Mouse (Mus musculus): Measurements from ENCODE around the gene Gm10961.
"Not testable (repeated sequence)": the region's sequence is repeated elsewhere in the genome, so short reads cannot be mapped to it uniquely, and the experiment has no call there.

Gene Gm10961

DNA sequence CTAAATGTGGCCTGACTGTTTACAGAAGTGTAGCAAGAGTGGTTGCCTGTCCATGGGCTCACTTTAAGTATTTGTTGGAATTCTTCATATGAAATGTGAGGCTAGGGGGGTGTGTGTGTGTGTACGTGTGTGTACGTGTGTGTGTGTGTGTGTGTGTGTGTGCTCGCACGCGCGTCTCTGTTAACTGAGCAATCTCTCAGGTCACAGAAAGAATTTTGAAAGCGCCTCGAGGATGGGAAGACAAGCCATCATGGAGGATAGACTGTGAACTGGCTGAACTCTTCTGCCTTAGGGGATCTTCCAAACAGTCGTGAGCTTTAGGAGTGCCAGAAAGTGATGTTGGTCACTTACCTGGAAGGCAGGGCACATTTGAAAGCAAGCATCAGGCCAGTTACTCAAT is 2.8 kb downstream of the Gm10961 start:
- Histone ChIP-seq H3K4me1 (replicated peaks; ENCODE audit: low read depth, low read length) (peaks cover 18% of the 10 kb centered on the region), H3K27me3 (ENCODE audit: insufficient read depth, low read length) (0 out of 2 replicates have a peak, but pooled peaks cover 2% of the 10 kb centered on the region), H3K9me3 (ENCODE audit: low read length) (no peaks in the 10 kb centered on the region), H3K36me3 (ENCODE audit: insufficient read depth, low read length) (peaks cover 9% of the 10 kb centered on the region), H3K4me3 (replicated peaks; ENCODE audit: low read length) (no peak overlapping the region)
- TF ChIP-seq NANOG (IDR thresholded peaks at IDR 0.05; ENCODE audit: borderline replicate concordance, low read length), result no peak
- no peak for TF ChIP-seq CTCF (conservative IDR thresholded peaks at IDR 0.05; ENCODE audit: low read length)
- TF ChIP-seq POU5F1 (IDR thresholded peaks at IDR 0.05; ENCODE audit: borderline replicate concordance, low read length), result no peak

DNA sequence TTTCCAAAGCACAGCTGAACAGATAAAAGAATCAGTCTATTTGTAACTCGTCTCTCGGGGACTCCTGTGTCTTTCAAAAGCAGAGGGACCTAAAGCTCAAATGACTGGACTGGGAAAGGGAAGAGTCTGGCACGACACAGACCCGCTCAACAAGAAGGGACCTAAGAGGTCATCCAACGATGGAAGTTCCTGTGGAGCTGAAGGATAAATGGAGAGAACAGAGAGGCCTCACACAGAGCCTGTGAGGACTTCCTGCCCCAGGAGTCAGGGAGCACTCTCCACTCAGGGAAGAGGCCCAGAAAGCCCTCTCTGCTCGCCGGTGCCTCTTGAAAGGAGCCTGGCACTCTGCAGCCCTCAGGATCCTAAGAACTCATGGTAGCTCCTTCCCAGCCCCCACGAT is 4.7 kb downstream of the Gm10961 start:
- Histone ChIP-seq H3K27me3 (ENCODE audit: insufficient read depth, low read length) (0 out of 2 replicates have a peak, but pooled peaks cover 2% of the 10 kb centered on the region), H3K4me3 (replicated peaks; ENCODE audit: low read length) (no peak overlapping the region), H3K36me3 (ENCODE audit: insufficient read depth, low read length) (no peaks in the 10 kb centered on the region), H3K9me3 (ENCODE audit: low read length) (no peaks in the 10 kb centered on the region), H3K4me1 (replicated peaks; ENCODE audit: low read depth, low read length) (peaks cover 5% of the 10 kb centered on the region)
- TF ChIP-seq POU5F1 (IDR thresholded peaks at IDR 0.05; ENCODE audit: borderline replicate concordance, low read length) (no peak), CTCF (conservative IDR thresholded peaks at IDR 0.05; ENCODE audit: low read length) (no peak), NANOG (IDR thresholded peaks at IDR 0.05; ENCODE audit: borderline replicate concordance, low read length) (no peak)

DNA sequence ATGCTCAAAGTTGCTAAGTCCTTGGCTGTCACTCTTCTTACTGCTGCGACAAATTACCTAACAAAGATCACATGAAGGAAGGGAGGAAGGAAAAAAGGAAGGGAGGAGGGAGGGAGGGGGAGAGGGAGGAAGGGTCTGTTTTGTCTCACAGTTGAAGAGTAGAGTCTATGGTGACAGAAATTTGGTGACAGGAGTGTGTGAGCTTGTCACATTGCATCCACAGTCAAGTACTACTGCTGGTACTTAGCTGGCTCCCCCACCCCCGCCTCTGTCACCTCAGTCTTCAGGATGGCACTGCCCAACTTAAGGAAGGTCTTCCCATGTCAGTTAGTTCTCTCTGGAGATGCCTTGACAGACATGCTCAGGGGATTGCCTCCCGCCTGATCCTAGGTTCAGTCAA is 5.1 kb downstream of the Gm10961 start:
- 0 out of 2 replicates have a peak, but pooled peaks cover 2% of the 10 kb centered on the region for H3K27me3 ChIP-seq (ENCODE audit: insufficient read depth, low read length)
- H3K9me3 ChIP-seq (ENCODE audit: low read length), result no peaks in the 10 kb centered on the region
- H3K4me1 ChIP-seq (replicated peaks; ENCODE audit: low read depth, low read length), result peaks cover 5% of the 10 kb centered on the region; the same call in 1 of the 2 replicates
- TF ChIP-seq CTCF (conservative IDR thresholded peaks at IDR 0.05; ENCODE audit: low read length) (no peak), POU5F1 (IDR thresholded peaks at IDR 0.05; ENCODE audit: borderline replicate concordance, low read length) (no peak), NANOG (IDR thresholded peaks at IDR 0.05; ENCODE audit: borderline replicate concordance, low read length) (no peak)
- H3K4me3 ChIP-seq (replicated peaks; ENCODE audit: low read length), result no peak overlapping the region
- no peaks in the 10 kb centered on the region for H3K36me3 ChIP-seq (ENCODE audit: insufficient read depth, low read length)

- 0 out of 2 replicates have a peak, but pooled peaks cover 2% of the 10 kb centered on the region for H3K27me3 ChIP-seq (ENCODE audit: insufficient read depth, low read length)
- no peaks in the 10 kb centered on the region for H3K36me3 ChIP-seq (ENCODE audit: insufficient read depth, low read length)
- H3K4me3 ChIP-seq (replicated peaks; ENCODE audit: low read length), result no peak overlapping the region
- no peak for TF ChIP-seq CTCF (conservative IDR thresholded peaks at IDR 0.05; ENCODE audit: low read length)
- TF ChIP-seq NANOG (IDR thresholded peaks at IDR 0.05; ENCODE audit: borderline replicate concordance, low read length), result no peak
- no peak for TF ChIP-seq POU5F1 (IDR thresholded peaks at IDR 0.05; ENCODE audit: borderline replicate concordance, low read length)
- H3K4me1 ChIP-seq (replicated peaks; ENCODE audit: low read depth, low read length), result no peaks in the 10 kb centered on the region
- no peaks in the 10 kb centered on the region for H3K9me3 ChIP-seq (ENCODE audit: low read length)
Measured at GRCm38 (mm10) chr3:107637606-107638172, 6.6 kb downstream of the Gm10961 start.

- TF ChIP-seq POU5F1 (IDR thresholded peaks at IDR 0.05; ENCODE audit: borderline replicate concordance, low read length), result no peak
- TF ChIP-seq CTCF (conservative IDR thresholded peaks at IDR 0.05; ENCODE audit: low read length), result no peak
- no peak for TF ChIP-seq NANOG (IDR thresholded peaks at IDR 0.05; ENCODE audit: borderline replicate concordance, low read length)
- Histone ChIP-seq H3K4me1 (replicated peaks; ENCODE audit: low read depth, low read length) (peaks cover 2% of the 10 kb centered on the region; the same call in 1 of the 2 replicates), H3K4me3 (replicated peaks; ENCODE audit: low read length) (no peak overlapping the region), H3K27me3 (ENCODE audit: insufficient read depth, low read length) (no peaks in the 10 kb centered on the region), H3K9me3 (ENCODE audit: low read length) (peaks cover 6% of the 10 kb centered on the region; the same call in 1 of the 2 replicates), H3K36me3 (ENCODE audit: insufficient read depth, low read length) (no peaks in the 10 kb centered on the region)
Measured at GRCm38 (mm10) chr3:107646947-107647346, 15.8 kb downstream of the Gm10961 start.

- not testable (repeated sequence) for H3K27me3 ChIP-seq (ENCODE audit: insufficient read depth, low read length); H3K36me3 ChIP-seq (ENCODE audit: insufficient read depth, low read length); H3K9me3 ChIP-seq (ENCODE audit: low read length); H3K4me1 ChIP-seq (replicated peaks; ENCODE audit: low read depth, low read length); H3K4me3 ChIP-seq (replicated peaks; ENCODE audit: low read length)
Measured at GRCm38 (mm10) chr3:107650276-107650675, 19.2 kb downstream of the Gm10961 start.

DNA sequence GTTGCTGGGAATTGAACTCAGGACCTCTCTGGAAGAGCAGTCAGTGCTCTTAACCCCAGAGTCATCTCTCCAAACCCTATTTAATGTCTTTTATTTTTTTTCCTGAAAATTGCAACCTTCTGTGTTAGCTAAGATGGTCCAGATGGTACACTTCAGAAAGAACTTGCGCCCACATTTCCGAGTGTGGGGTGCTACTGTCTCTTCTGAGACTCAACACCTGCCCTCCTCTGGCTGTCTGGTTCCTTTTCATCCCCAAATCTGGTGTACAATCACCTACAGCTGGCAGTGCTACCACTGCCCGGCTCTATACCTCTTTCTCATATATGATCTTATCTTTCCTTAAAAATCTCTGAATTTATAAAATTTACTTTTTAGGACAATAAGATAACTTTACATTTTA is 21.8 kb downstream of the Gm10961 start:
- 0 out of 2 replicates have a peak, but pooled peaks cover 5% of the 10 kb centered on the region for H3K36me3 ChIP-seq (ENCODE audit: insufficient read depth, low read length)
- TF ChIP-seq NANOG (IDR thresholded peaks at IDR 0.05; ENCODE audit: borderline replicate concordance, low read length) (no peak), CTCF (conservative IDR thresholded peaks at IDR 0.05; ENCODE audit: low read length) (no peak), POU5F1 (IDR thresholded peaks at IDR 0.05; ENCODE audit: borderline replicate concordance, low read length) (no peak)
- H3K9me3 ChIP-seq (ENCODE audit: low read length), result no peaks in the 10 kb centered on the region; the same call in 1 of the 2 replicates
- H3K4me1 ChIP-seq (replicated peaks; ENCODE audit: low read depth, low read length), result peaks cover 1% of the 10 kb centered on the region; the same call in 1 of the 2 replicates
- H3K27me3 ChIP-seq (ENCODE audit: insufficient read depth, low read length), result no peaks in the 10 kb centered on the region
- no peak overlapping the region for H3K4me3 ChIP-seq (replicated peaks; ENCODE audit: low read length)

DNA sequence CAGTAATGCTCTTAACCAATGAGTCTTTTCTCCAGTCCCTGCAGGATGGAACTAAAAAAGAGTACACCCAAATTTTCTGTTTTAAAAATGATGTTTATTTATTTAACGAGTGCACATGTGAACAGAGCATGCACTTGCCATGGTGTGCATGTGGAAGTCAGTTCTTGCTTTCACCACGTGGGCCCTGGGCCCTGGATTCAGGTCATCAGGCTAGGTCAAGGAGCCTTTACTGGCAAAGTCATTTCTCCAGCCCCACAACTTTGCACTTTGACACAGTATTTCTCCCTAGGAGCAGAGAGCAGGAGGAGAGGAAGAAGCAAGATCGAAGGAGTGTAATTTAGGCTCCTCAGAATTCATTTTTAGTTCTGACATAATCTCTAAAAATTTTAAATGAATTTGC is 23.7 kb downstream of the Gm10961 start:
- no peaks in the 10 kb centered on the region for H3K27me3 ChIP-seq (ENCODE audit: insufficient read depth, low read length)
- no peak for TF ChIP-seq POU5F1 (IDR thresholded peaks at IDR 0.05; ENCODE audit: borderline replicate concordance, low read length)
- no peak for TF ChIP-seq CTCF (conservative IDR thresholded peaks at IDR 0.05; ENCODE audit: low read length)
- TF ChIP-seq NANOG (IDR thresholded peaks at IDR 0.05; ENCODE audit: borderline replicate concordance, low read length), result no peak
- H3K36me3 ChIP-seq (ENCODE audit: insufficient read depth, low read length), result peaks cover 10% of the 10 kb centered on the region; the same call in 1 of the 2 replicates
- no peak overlapping the region for H3K4me3 ChIP-seq (replicated peaks; ENCODE audit: low read length)
- H3K4me1 ChIP-seq (replicated peaks; ENCODE audit: low read depth, low read length), result no peaks in the 10 kb centered on the region
- no peaks in the 10 kb centered on the region; the same call in 1 of the 2 replicates for H3K9me3 ChIP-seq (ENCODE audit: low read length)

DNA sequence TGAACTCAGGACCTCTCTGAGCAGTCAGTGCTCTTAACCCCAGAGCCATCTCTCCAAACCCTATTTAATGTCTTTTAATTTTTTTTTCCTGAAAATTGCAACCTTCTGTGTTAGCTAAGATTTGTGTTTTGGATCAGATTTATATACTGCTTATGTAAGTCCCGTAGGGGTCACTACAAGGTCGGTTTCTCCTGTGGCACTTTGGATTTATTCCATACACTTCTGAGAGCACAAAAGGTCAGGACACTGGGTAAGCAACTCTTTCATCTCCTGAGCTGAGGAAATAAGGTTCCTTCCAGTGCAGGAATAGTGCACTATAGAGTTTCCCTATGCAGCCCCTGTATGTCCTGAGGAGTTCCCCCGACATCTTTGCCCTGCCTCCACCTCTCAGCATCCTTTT is 24.4 kb downstream of the Gm10961 start:
- no peak for TF ChIP-seq CTCF (conservative IDR thresholded peaks at IDR 0.05; ENCODE audit: low read length)
- no peak for TF ChIP-seq NANOG (IDR thresholded peaks at IDR 0.05; ENCODE audit: borderline replicate concordance, low read length)
- no peak for TF ChIP-seq POU5F1 (IDR thresholded peaks at IDR 0.05; ENCODE audit: borderline replicate concordance, low read length)
- Histone ChIP-seq H3K36me3 (ENCODE audit: insufficient read depth, low read length) (peaks cover 14% of the 10 kb centered on the region), H3K9me3 (ENCODE audit: low read length) (no peaks in the 10 kb centered on the region; the same call in 1 of the 2 replicates), H3K4me1 (replicated peaks; ENCODE audit: low read depth, low read length) (no peaks in the 10 kb centered on the region), H3K27me3 (ENCODE audit: insufficient read depth, low read length) (no peaks in the 10 kb centered on the region), H3K4me3 (replicated peaks; ENCODE audit: low read length) (no peak overlapping the region)
